Mouse (Mus musculus) right cerebral cortex, postnatal 25 days (tissue): ENCODE measurements around the gene Nkx1-1.

Source experiments
- DNase-seq: peaks from one replicate; pipeline ENCODE4 v3.0.0; 2022

Nkx1-1 gene

GRCm38 (mm10) chr5:33400819-33401218, 33.0 kb downstream of the Nkx1-1 start:
- no peak for DNase-seq

GRCm38 (mm10) chr5:33396828-33397227, 36.9 kb downstream of the Nkx1-1 start:
- DNase-seq: no peak

- DNase-seq: no peak
Observed at GRCm38 (mm10) chr5:33395693-33396092, 38.1 kb downstream of the Nkx1-1 start.

- peak; percentile 72 for DNase-seq
Observed at GRCm38 (mm10) chr5:33393803-33394202, 40.0 kb downstream of the Nkx1-1 start.

- no peak for DNase-seq
Observed at GRCm38 (mm10) chr5:33387550-33387949, 46.2 kb downstream of the Nkx1-1 start.
